Mouse (Mus musculus) olfactory bulb, adult 2 months (tissue): Measurements from ENCODE around the gene Limk2.

Source experiments
- CTCF ChIP-seq: fragments of 200-500 bp; IDR thresholded peaks from 2 replicates; pipeline ENCODE4 v1.5.1; 2012; ENCODE audit warnings: low read depth, mild to moderate bottlenecking, low read length, moderate library complexity; ENCODE audit not compliant: insufficient read depth
- POLR2A ChIP-seq: fragments of 200-500 bp; IDR thresholded peaks from 2 replicates; pipeline ENCODE4 v1.6.1; 2012; ENCODE audit warnings: mild to moderate bottlenecking, low read depth, low read length, moderate library complexity; ENCODE audit not compliant: insufficient read depth

- TF ChIP-seq CTCF (no peak), POLR2A (no peak)
These were observed 99.1 kb downstream of the Limk2 start for GRCm38 (mm10) chr11:3309884-3310283.
